Mouse (Mus musculus) ES-E14 (cell line): ENCODE results near the gene Gm18596. TPM values are rescaled to one million over a fixed set of nuclear protein-coding genes. Genes with fewer than 3 reads are reported as not detected.

Experiments
- DNase-seq: peaks from one replicate; pipeline ENCODE4 v3.0.0-alpha.2; 2013; ENCODE audit warnings: low read depth, low spot score
- H3K27ac ChIP-seq: 2 replicates; pipeline ENCODE4 v1.5.1; 2012; ENCODE audit warnings: low read depth, mild to moderate bottlenecking, low read length, moderate library complexity, mixed read lengths; ENCODE audit not compliant: poor library complexity, insufficient read depth, severe bottlenecking
- H3K36me3 ChIP-seq: 2 replicates; pipeline ENCODE4 v1.6.1; 2012; ENCODE audit warnings: mild to moderate bottlenecking, low read length, moderate library complexity, mixed read lengths; ENCODE audit not compliant: control insufficient read depth, poor library complexity, insufficient read depth, severe bottlenecking
- H3K4me1 ChIP-seq, 2 experiments: fragments of 150-350 bp in 1 of 2; sonication (generic) in 1 of 2; 2 replicates each; pipeline ENCODE4 v1.6.1; 2012; ENCODE audit warnings: low read length in 2 of 2, mild to moderate bottlenecking in 1 of 2, mixed read lengths in 1 of 2; ENCODE audit not compliant: control insufficient read depth in 2 of 2, insufficient read depth in 2 of 2, poor library complexity in 1 of 2
- H3K4me3 ChIP-seq, 2 experiments: fragments of 150-350 bp in 1 of 2; sonication (generic) in 1 of 2; 2 replicates each; pipeline ENCODE4 v1.5.1; 2012; ENCODE audit warnings: low read length in 2 of 2, low read depth in 1 of 2, mild to moderate bottlenecking in 1 of 2, mixed read lengths in 1 of 2; ENCODE audit not compliant: insufficient read depth in 1 of 2, poor library complexity in 1 of 2, severe bottlenecking in 1 of 2
- H3K9ac ChIP-seq: 2 replicates; pipeline ENCODE4 v1.6.1; 2012; ENCODE audit warnings: low read depth, mild to moderate bottlenecking, low read length, mixed read lengths; ENCODE audit not compliant: poor library complexity, insufficient read depth, severe bottlenecking
- H3K9me3 ChIP-seq: fragments of 150-350 bp; sonication (generic); 2 replicates; pipeline ENCODE4 v1.6.1; 2012; ENCODE audit warnings: low read depth, mild to moderate bottlenecking, low read length; ENCODE audit not compliant: control insufficient read depth, insufficient read depth
- CHD2 ChIP-seq: IDR thresholded peaks from 2 replicates; pipeline ENCODE4 v1.6.1; 2014; ENCODE audit warnings: mild to moderate bottlenecking, low read depth, low read length, inconsistent platforms
- HCFC1 ChIP-seq: IDR thresholded peaks from 2 replicates; pipeline ENCODE4 v1.6.1; 2012; ENCODE audit warnings: low read length, inconsistent platforms, borderline replicate concordance; ENCODE audit not compliant: insufficient read depth
- MAFK ChIP-seq: IDR thresholded peaks from 2 replicates; pipeline ENCODE4 v1.6.1; 2014; ENCODE audit warnings: mild to moderate bottlenecking, low read depth, low read length, inconsistent platforms; ENCODE audit not compliant: insufficient read depth
- ZC3H11A ChIP-seq: IDR thresholded peaks from 2 replicates; pipeline ENCODE4 v1.6.1; 2012; ENCODE audit warnings: low read depth, mild to moderate bottlenecking, inconsistent platforms, low read length, borderline replicate concordance
- ZNF384 ChIP-seq: IDR thresholded peaks from 2 replicates; pipeline ENCODE4 v1.6.1; 2012; ENCODE audit warnings: low read depth, low read length, inconsistent platforms
- in situ Hi-C, 2 experiments: fragments of 600-800 bp; cut with MboI; formaldehyde crosslinking; loops; one replicate each; pipeline ENCODE4 v1.15.1; 2025; ENCODE audit warnings: low sequenced_read_pairs in 2 of 2, inconsistent platforms in 1 of 2; ENCODE audit not compliant: unreplicated experiment in 2 of 2
- total RNA-seq: library from RNA; depleted of rRNA; stranded (reverse); fragments of 300-350 nt; gene quantifications from 2 replicates; pipeline ENCODE4 v1.2.3, GENCODE M21; 2012; rRNA removed

The Gm18596 gene
- total RNA-seq, 1 experiment = not detected

GRCm38 (mm10) chr10:77709831-77710230 is 32.6 kb downstream of the Gm18596 start:
- in situ Hi-C loops = no loop called here

GRCm38 (mm10) chr10:77706326-77706725 is 36.1 kb downstream of the Gm18596 start, which contains the start of gene Gm10272:
Gene Gm10272 (plus strand): TSS chr10:77706626.
- no peak within 1 kb of the TSS for H3K4me3 ChIP-seq
- H3K27ac ChIP-seq = no peak within 1 kb of the TSS
- H3K36me3 ChIP-seq = no peaks in the 10 kb centered on the region
- in situ Hi-C loops = no loop called here
- DNase-seq = no peak
- H3K4me1 ChIP-seq = no peaks in the 10 kb centered on the region
- TF ChIP-seq HCFC1 (no peak), CHD2 (no peak), ZC3H11A (no peak)
- H3K9ac ChIP-seq = no peak within 1 kb of the TSS
- no peaks in the 10 kb centered on the region for H3K9me3 ChIP-seq

More at GRCm38 (mm10) chr10:77709831-77710230, 32.6 kb downstream of the Gm18596 start:
- TF ChIP-seq ZNF384 (no peak), ZC3H11A (no peak), HCFC1 (no peak), MAFK (no peak), CHD2 (no peak)
- Histone ChIP-seq H3K27ac (no peak overlapping the region), H3K4me3 (no peak overlapping the region), H3K9me3 (no peaks in the 10 kb centered on the region), H3K36me3 (no peaks in the 10 kb centered on the region), H3K4me1 (no peaks in the 10 kb centered on the region), H3K9ac (no peak overlapping the region)
- DNase-seq = no peak

- no peaks in the 10 kb centered on the region for H3K4me1 ChIP-seq
- in situ Hi-C loops = no loop called here
- no peak for DNase-seq
- TF ChIP-seq ZNF384 (no peak), HCFC1 (no peak), ZC3H11A (no peak), MAFK (no peak), CHD2 (no peak)
- H3K9ac ChIP-seq = no peak within 1 kb of the TSS
- H3K36me3 ChIP-seq = no peaks in the 10 kb centered on the region
- no peak within 1 kb of the TSS for H3K4me3 ChIP-seq
- H3K9me3 ChIP-seq = no peaks in the 10 kb centered on the region
- no peak within 1 kb of the TSS for H3K27ac ChIP-seq
These were observed 45.3 kb downstream of the Gm18596 start, which contains the start of gene Gm9508 for GRCm38 (mm10) chr10:77697133-77697532. Gene Gm9508 (minus strand): TSS chr10:77697233.

Other genes starting within 250 kb of the Gm18596 start
- 29.1 and 33.6 TPM in 2 replicates for gene Fam207a, start 226.9 kb downstream of the Gm18596 start, total RNA-seq
- gene Itgb2, start 212.4 kb downstream of the Gm18596 start, total RNA-seq = 0.42 and 0.54 TPM in 2 replicates
- gene Pttg1ip, start 160.9 kb downstream of the Gm18596 start, total RNA-seq = 115 and 142 TPM in 2 replicates
- 139 and 148 TPM in 2 replicates for gene Sumo3, start 136.5 kb downstream of the Gm18596 start, total RNA-seq
- 1.7 and 5.4 TPM in 2 replicates for gene Gm49325, start 136.4 kb downstream of the Gm18596 start, total RNA-seq
- gene Ube2g2, start 120.4 kb downstream of the Gm18596 start, total RNA-seq = 21.2 and 32.7 TPM in 2 replicates
- gene Tspear, start 56.1 kb downstream of the Gm18596 start, total RNA-seq = 0.49 and 0.90 TPM in 2 replicates
- gene Gm19402, start 51.9 kb downstream of the Gm18596 start, total RNA-seq = not detected in 2 replicates
- gene Gm9508, start 45.4 kb downstream of the Gm18596 start, total RNA-seq = not detected in 2 replicates
- gene Gm10272, start 36.0 kb downstream of the Gm18596 start, total RNA-seq = not detected in 2 replicates
- not detected in 2 replicates for gene Gm10024, start 31.2 kb downstream of the Gm18596 start, total RNA-seq
- not detected in 2 replicates for gene Gm10142, start 26.8 kb downstream of the Gm18596 start, total RNA-seq
- not detected in 2 replicates for gene Krtap12-1, start 22.0 kb downstream of the Gm18596 start, total RNA-seq
- gene Gm10100, start 16.2 kb downstream of the Gm18596 start, total RNA-seq = not detected in 2 replicates
- gene Gm9736, start 8.7 kb upstream of the Gm18596 start, total RNA-seq = not detected in 2 replicates
- not detected in 2 replicates for gene Gm3233, start 17.0 kb upstream of the Gm18596 start, total RNA-seq
- gene Gm3238, start 28.7 kb upstream of the Gm18596 start, total RNA-seq = not detected in 2 replicates
- not detected in 2 replicates for gene Gm7138, start 34.3 kb upstream of the Gm18596 start, total RNA-seq
- not detected in 2 replicates for gene Gm3250, start 39.9 kb upstream of the Gm18596 start, total RNA-seq
- not detected in 2 replicates for gene Gm7137, start 45.6 kb upstream of the Gm18596 start, total RNA-seq
- not detected in 2 replicates for gene Gm9639, start 52.4 kb upstream of the Gm18596 start, total RNA-seq
- gene Gm19668, start 56.5 kb upstream of the Gm18596 start, total RNA-seq = not detected in 2 replicates
- not detected in 2 replicates for gene Gm9507, start 69.2 kb upstream of the Gm18596 start, total RNA-seq
- gene Gm2696, start 72.0 kb upstream of the Gm18596 start, total RNA-seq = not detected in 2 replicates
- not detected in 2 replicates for gene Krtap10-4, start 84.5 kb upstream of the Gm18596 start, total RNA-seq
- gene Krtap10-10, start 93.3 kb upstream of the Gm18596 start, total RNA-seq = not detected in 2 replicates
- not detected in 2 replicates for gene Gm36176, start 104.2 kb upstream of the Gm18596 start, total RNA-seq
- gene Gm10318, start 110.2 kb upstream of the Gm18596 start, total RNA-seq = not detected in 2 replicates
- gene Gm3285, start 119.3 kb upstream of the Gm18596 start, total RNA-seq = not detected in 2 replicates
- 2.5 and 4.1 TPM in 2 replicates for gene Lrrc3, start 159.9 kb upstream of the Gm18596 start, total RNA-seq
- 0.54 and 0.63 TPM in 2 replicates for gene Trpm2, start 227.9 kb upstream of the Gm18596 start, total RNA-seq
- 7.1 and 8.4 TPM in 2 replicates for gene 1810043G02Rik, start 235.9 kb upstream of the Gm18596 start, total RNA-seq